Mouse (Mus musculus) cerebellum, adult 11 months (tissue): Measurements from ENCODE around the gene Vgf.
A peak's percentile ranks its signal among the peaks of the same experiment; 100 is the strongest.

ENCODE experiments used
- DNase-seq: peaks from one replicate; pipeline ENCODE4 v3.0.0; 2022

Gene Vgf

DNA sequence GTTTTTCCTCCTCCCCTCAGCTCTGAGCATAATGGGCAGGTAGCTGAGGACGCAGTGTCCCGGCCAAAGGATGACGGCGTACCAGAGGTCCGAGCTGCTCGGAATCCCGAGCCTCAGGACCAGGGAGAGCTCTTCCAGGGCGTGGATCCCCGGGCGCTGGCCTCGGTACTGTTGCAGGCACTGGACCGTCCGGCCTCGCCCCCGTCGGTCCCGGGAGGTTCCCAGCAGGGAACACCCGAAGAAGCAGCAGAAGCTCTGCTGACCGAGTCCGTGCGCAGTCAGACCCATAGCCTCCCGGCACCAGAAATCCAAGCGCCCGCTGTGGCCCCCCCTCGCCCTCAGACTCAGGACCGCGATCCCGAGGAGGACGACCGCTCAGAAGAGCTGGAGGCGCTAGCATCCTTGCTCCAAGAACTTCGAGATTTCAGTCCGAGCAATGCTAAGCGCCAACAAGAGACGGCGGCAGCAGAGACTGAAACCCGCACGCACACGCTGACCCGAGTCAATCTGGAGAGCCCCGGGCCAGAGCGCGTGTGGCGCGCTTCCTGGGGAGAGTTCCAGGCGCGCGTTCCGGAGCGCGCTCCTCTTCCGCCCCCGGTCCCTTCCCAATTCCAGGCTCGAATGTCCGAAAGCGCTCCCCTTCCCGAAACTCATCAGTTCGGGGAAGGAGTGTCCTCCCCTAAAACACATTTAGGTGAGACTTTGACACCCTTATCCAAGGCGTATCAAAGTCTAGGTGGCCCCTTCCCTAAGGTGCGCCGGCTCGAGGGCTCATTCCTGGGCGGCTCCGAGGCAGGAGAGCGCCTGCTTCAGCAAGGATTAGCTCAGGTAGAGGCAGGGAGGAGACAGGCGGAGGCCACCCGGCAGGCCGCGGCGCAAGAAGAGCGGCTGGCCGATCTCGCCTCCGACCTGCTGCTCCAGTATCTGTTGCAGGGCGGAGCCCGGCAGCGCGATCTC is 5.2 kb downstream of the Vgf start:
- peak; percentile 27 for DNase-seq

DNA sequence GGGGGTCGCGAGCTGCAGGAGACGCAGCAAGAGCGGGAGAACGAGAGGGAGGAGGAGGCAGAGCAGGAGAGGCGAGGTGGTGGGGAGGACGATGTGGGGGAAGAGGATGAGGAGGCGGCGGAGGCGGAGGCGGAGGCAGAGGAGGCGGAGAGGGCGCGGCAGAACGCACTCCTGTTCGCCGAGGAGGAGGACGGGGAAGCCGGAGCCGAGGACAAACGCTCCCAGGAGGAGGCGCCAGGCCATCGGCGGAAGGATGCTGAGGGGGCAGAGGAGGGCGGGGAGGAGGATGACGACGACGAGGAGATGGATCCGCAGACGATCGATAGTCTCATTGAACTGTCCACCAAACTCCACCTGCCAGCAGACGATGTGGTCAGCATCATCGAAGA is 5.8 kb downstream of the Vgf start:
- peak; percentile 34 for DNase-seq

GRCm38 (mm10) chr5:137032641-137033074 is 6.5 kb downstream of the Vgf start:
- DNase-seq = peak; percentile 72

DNA sequence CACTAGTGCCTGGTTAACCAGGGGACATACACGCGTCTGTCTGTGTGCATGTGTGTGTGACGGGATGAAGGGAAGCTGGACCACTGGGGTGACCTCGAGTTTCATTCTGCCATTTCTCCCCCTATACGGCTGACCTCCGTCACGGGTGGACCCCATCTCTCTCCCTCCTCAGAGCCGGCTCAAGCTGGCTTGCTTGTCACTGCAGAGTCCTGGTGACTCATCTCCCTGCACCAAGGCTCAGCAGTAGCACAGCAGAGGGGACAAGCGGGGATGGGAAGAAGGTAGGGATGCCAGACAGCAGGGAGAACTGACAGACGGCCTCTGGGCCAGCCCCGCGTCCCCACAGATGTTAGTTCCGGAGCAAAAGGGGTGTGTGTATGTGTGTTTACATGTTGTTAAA is 10.0 kb downstream of the Vgf start:
- DNase-seq = no peak

GRCm38 (mm10) chr5:137039453-137039852 is 13.3 kb downstream of the Vgf start:
- DNase-seq = no peak

- no peak for DNase-seq
Measured at GRCm38 (mm10) chr5:137041442-137041841, 15.2 kb downstream of the Vgf start.

- no peak for DNase-seq
Measured at GRCm38 (mm10) chr5:137043997-137044396, 17.8 kb downstream of the Vgf start.

DNA sequence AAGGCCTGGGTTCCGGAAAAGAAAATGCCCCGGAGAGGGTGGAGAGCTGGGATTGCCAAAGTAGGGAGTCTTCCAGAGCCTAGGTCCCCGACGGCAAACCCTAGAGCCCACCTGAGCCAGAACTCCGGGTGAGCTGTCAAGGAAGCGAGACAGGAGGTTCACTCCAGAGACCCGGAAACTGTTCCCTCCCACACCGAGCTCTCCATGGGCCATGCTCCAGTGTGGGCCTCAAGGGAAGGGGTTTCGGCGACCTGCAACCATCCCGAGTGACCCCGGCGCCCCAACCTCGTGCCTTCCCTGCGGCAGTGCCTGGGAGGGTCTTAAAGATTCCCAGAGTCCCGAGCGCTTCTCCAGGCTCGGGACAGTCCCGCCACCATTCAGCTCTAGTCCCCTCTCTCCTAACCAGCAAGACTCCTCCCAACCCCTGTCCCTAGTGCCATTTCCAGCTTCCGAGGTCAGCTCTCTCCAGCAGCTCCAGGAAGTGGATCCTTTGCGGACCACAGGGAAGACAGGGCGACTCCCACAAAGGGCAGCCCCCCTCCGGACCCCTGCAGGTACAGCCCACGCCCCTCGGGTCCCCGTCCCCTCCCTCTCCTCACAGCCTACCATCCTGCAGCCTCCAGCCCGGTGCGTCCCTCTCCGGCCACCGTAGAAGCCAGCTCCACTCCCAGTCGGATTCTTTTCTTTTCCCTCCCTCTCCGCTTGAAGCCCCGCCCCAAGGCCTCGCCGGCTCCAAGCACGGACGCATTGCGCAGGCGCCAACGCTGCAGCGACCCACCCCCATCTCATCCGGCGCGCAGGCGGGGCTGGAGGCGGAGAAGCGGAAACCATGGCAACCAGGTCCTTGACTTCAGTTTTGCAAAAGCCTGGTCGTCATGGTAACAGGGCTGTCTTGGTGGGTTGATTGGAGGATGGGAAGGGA is 19.5 kb downstream of the Vgf start, which contains the start of gene Ap1s1:
Gene Ap1s1 (minus strand): TSS at position 734 of the 922 bp plus-strand sequence.
- DNase-seq = peak; percentile 99

DNA sequence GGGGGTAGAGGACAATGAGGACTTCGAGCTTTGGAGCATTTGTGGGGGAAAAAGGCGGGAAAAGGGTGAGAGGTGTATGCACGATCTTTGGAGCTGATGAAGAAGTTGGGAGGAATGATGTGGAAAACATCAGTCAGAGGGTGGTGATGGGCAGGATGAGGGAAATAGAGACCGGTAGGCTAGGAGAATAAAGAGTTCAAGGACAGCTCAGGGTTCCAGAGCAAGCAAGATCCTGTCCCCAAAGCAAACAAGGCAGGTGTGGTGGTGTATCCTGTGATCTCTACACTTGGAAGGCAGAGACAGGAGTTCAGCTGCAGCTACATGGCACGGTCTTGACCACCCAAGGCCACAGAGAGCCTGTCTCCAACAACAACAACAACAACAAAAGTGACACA is 20.1 kb downstream of the Vgf start:
- DNase-seq = no peak

GRCm38 (mm10) chr5:137046991-137047390 is 20.8 kb downstream of the Vgf start:
- DNase-seq = no peak

DNA sequence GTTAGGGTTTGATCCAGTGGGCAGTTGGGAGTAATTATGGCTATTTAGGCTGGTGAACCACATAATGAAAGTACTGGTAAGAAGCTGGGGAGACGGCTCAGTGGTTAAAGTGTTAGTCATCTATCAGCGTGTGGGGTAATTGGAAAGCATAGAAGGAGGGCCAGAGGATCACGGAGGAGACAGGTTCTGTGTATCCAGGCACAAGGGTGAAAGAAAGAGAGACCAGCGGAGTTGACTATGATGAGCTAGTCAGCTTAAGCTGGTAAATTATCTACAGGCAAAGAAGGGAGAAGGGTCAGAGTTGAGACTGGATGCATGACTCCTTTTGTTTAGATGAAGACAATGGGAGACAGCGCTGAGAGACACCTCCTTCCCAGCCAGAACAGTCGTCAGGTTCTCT is 24.9 kb downstream of the Vgf start:
- DNase-seq = no peak

GRCm38 (mm10) chr5:137051914-137052505 is 25.8 kb downstream of the Vgf start:
- DNase-seq = no peak

GRCm38 (mm10) chr5:137054299-137054698 is 28.1 kb downstream of the Vgf start:
- DNase-seq = no peak

- DNase-seq = no peak
Measured at GRCm38 (mm10) chr5:137054873-137055272, 28.7 kb downstream of the Vgf start.

- DNase-seq = peak; percentile 28
Measured at GRCm38 (mm10) chr5:137061809-137062481, 35.8 kb downstream of the Vgf start.

DNA sequence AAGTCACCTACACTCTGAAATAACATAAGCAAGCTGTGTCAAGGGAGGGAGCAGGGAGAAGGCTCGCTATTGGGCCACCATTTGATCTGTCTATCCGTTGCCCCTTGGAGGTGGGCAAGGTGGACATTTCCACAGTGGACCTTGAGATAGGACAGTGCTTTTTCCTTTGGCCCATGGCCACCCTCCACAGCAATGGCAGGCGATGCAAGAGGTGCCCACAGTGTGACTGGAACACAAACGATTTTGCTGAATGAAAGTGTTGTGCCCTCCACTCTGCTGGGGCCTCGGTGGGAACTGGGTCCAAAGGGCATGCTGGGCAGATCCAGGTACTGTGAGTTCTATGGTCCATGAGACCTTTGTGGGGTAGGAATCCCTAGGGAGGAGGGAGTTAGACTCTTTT is 36.4 kb downstream of the Vgf start:
- no peak for DNase-seq

- no peak for DNase-seq
Measured at GRCm38 (mm10) chr5:137065454-137065853, 39.3 kb downstream of the Vgf start.

DNA sequence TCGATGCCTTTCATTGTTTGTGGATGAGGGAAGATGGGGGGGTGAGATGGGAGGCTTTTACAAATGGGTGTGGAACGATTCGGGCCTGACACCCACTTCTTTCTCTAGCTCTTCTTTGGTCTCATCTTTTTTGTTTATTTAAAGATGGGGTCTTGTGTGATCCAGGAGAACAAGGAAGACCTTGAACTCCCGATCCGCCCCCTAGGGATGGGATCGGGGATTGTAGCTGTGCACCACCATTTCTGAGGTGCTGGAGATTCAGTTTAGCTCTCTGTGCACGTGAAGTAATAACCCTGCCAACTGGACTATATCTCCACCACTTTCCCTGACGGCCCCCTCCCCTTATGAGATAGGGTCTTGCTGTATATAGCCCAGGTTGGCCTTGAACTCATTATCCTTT is 39.7 kb downstream of the Vgf start:
- no peak for DNase-seq

DNA sequence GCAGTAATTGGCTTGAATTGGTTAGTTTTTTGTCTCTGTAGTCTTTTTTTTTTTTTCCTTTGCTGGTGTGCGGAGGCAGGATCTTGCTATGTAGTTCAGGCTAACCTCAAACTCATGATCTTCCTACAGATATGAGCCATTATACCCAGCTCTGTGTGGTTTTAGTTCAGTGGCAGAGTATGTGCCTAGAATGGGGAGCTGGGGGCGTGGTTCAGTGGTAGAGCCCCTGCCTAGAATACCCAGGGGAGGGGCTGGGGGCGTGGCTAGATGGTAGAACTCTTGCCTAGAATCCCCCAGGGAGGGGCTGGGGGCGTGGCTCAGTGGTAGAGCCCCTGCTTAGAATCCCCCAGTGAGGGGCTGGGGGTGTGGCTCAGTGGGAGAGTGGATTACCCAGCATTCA is 42.5 kb downstream of the Vgf start:
- no peak for DNase-seq

GRCm38 (mm10) chr5:137070881-137071605 is 44.9 kb downstream of the Vgf start:
- no peak for DNase-seq

- peak; percentile 18 for DNase-seq
Measured at GRCm38 (mm10) chr5:137072079-137072960, 46.1 kb downstream of the Vgf start, which contains the start of gene Serpine1. TSS of gene Serpine1 (minus strand) at chr5:137072268.
